Mouse (Mus musculus) neutrophil, adult 83 days (primary cell): ENCODE measurements around the gene Spaca9. TPM values are rescaled to one million over a fixed set of nuclear protein-coding genes. Genes with fewer than 3 reads are reported as not detected.

Experiments used
- total RNA-seq, 2 experiments: library from RNA; stranded (reverse); gene quantifications; one replicate each; pipeline ENCODE4 v1.2.4; 2023

Spaca9 gene
- total RNA-seq, result 10 to 100 TPM; 16.0 to 20.6 TPM

DNA sequence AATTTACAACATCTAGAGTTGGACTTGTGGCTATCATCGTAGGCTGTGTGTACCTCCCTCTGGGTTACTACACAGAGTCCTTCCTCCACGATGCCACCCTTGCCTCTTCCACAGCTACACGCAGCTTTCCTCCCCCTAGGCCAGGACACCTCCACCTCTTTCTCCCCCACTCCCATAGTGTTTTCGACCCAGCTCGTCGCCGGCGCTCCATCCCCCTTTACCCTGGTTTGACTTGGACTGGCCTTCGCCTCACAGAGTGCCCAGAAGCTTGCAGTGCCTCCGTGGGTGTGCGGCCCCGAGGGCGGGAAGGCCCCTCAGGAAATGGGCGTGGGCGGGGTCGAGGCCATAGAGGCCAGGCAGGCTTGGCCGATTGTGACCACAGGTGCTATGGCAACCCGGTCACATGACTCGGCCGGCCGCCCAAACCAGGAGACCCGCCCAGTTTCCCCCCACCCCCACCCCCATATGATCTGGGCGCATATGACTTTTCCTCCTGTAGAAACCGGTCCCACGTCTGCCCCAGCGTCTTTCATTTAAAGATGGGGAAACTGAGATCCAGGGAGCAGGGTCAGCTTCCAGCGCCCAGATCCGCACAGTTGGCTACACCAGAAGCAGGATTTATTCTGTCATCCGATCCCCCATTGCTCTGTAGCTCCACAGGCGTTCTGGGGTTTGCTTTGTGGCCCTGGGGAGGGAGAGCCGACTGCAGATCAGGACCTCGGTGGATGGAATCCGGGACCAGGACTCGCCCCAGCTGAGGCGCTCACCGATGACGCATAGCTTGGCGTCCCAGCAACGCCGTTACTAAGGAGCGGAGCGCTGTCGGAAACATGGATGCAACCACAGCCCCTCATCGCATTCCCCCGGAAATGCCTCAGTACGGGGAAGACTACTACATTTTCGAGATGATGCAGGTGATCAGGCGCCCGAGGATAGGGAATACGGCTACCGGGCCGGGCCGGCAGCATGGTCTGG is at the start of gene Spaca9, which contains the start of gene Ak8:
Gene Spaca9 (minus strand): TSS at position 367 of the 975 bp plus-strand sequence.
Gene Ak8 (plus strand): TSS at position 804 of the 975 bp plus-strand sequence.

Other genes starting within 250 kb of the Spaca9 start
- not detected for gene 1700007K13Rik, start 233.4 kb downstream of the Spaca9 start, total RNA-seq
- gene Mrps2, start 231.7 kb downstream of the Spaca9 start, total RNA-seq, result 10 to 100 TPM; 12.5 to 12.9 TPM
- 10 to 100 TPM in 1 of 2 experiments, 1 to 10 TPM in 1; 9.9 to 10.1 TPM for gene Gbgt1, start 202.8 kb downstream of the Spaca9 start, total RNA-seq
- gene Gm10134, start 193.6 kb downstream of the Spaca9 start, total RNA-seq, result 1 to 10 TPM; 2.7 to 3.7 TPM
- 10 to 100 TPM; 15.7 to 19.4 TPM for gene Ralgds, start 186.6 kb downstream of the Spaca9 start, total RNA-seq
- not detected for gene Cel, start 136.3 kb downstream of the Spaca9 start, total RNA-seq
- 10 to 100 TPM; 13.2 to 17.4 TPM for gene Gtf3c5, start 116.0 kb downstream of the Spaca9 start, total RNA-seq
- gene Gfi1b, start 77.7 kb downstream of the Spaca9 start, total RNA-seq, result 10 to 100 TPM; 19.3 to 20.4 TPM
- 10 to 100 TPM; 14.5 to 17.4 TPM for gene Tsc1, start 58.5 kb downstream of the Spaca9 start, total RNA-seq
- 1 to 10 TPM; 3.2 to 5.5 TPM for gene Ak8, start 437 bp upstream of the Spaca9 start, total RNA-seq
- 10 to 100 TPM; 10.9 to 12.1 TPM for gene Gtf3c4, start 140.6 kb upstream of the Spaca9 start, total RNA-seq
- 1 to 10 TPM; 5.6 to 6.4 TPM for gene Ddx31, start 140.7 kb upstream of the Spaca9 start, total RNA-seq
- gene Barhl1, start 216.9 kb upstream of the Spaca9 start, total RNA-seq, result not detected